34 mouse cellular contexts compared by ENCODE assay signal in the genomic region with DNA sequence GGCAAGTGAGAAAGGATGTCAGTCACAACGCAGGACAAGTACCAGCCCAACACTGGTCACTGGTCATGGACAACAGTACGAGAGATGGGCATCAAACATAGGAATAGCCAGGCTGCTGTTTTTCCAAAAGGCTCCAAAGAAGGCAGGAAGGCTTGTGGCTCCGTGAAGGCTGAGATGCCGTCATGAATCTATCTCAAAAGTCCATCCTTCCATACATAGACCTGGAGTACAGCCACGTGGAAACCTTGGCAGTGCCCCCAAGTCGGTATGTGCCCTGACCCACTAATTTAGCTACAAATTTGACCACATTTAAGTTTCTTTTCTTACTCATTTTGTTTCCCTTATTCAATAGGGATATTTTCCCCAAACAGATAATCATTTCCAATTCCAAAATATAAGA.
DNase-seq lines count a peak whose midpoint lies in the region; ATAC-seq lines count a peak whose summit lies in the region.
"Had no signal": no experiment of that assay in that cellular context is flagged by ENCODE, and none has a peak within 500 bp of the region (broad histone marks: within the 10 kb centered on the region; RNA-seq: fewer than 3 reads in every experiment).

No protein-coding gene starts in this region.

- no peak overlapping the region for H3K9ac ChIP-seq in midbrain, embryonic 13.5 days (replicated peaks)
- no peak overlapping the region for H3K9ac ChIP-seq in forebrain, embryonic 11.5 days (ENCODE audit: low read length)
- H3K9ac ChIP-seq: embryonic facial prominence, embryonic 12.5 days; hindbrain, embryonic 15.5 days; kidney, embryonic 15.5 days; limb, embryonic 15.5 days; liver, embryonic 14.5 days; neural tube, embryonic 12.5 days had no signal

- H3K4me3 ChIP-seq in midbrain, embryonic 10.5 days: no peak overlapping the region
- no peak overlapping the region for H3K4me3 ChIP-seq in midbrain, embryonic 13.5 days (replicated peaks)
- H3K4me3 ChIP-seq in forebrain, embryonic 11.5 days (ENCODE audit: low read depth, low read length): no peak overlapping the region
- H3K4me3 ChIP-seq: embryonic facial prominence, embryonic 12.5 days; gastrocnemius, adult 2 months; hindbrain, embryonic 10.5 days; hindbrain, embryonic 15.5 days; kidney, embryonic 15.5 days; limb, embryonic 10.5 days; limb, embryonic 15.5 days; myocyte; neural tube, embryonic 12.5 days had no signal

- DNase-seq in midbrain, embryonic 10.5 days (ENCODE audit: low spot score): peak; percentile 3
- DNase-seq in cerebellum, adult 18-20 months: peak; percentile 28 to 40
- DNase-seq in cerebellum, postnatal 10 days: peak; percentile 60 to 62
- DNase-seq in forebrain, embryonic 11.5 days (ENCODE audit: low spot score): no peak
- no peak for DNase-seq in adrenal gland, postnatal 10 days
- DNase-seq in embryo, embryonic 10.5 days (ENCODE audit: low spot score): no peak
- DNase-seq: adrenal gland, postnatal 25 days; embryo, embryonic 11 days; gastrocnemius, adult 2 months; gastrocnemius, postnatal 36 days; heart, postnatal 14 days; kidney, adult 18-20 months; kidney, postnatal 25 days; lung, adult 2 months; lung, postnatal 10 days; right cerebral cortex, adult 18-20 months; right cerebral cortex, postnatal 4 days; thymus, adult 18-20 months; thymus, postnatal 25 days had no signal

- 93% methylated on average over 6 of the region's 6 CpGs for WGBS in midbrain, embryonic 10.5 days
- WGBS in midbrain, embryonic 13.5 days: 94% methylated on average over 6 of the region's 6 CpGs
- WGBS in forebrain, embryonic 11.5 days: 91% methylated on average over 6 of the region's 6 CpGs

- ATAC-seq in midbrain, embryonic 13.5 days: no peak
- ATAC-seq in forebrain, embryonic 11.5 days (replicated peaks; ENCODE audit: low FRiP score): no peak
- ATAC-seq: CD4-positive, CD25-positive, alpha-beta regulatory T cell, adult 4 months; forebrain, embryonic 16.5 days; inflammation-experienced regulatory T-cells, adult 6 months had no signal

- no peaks in the 10 kb centered on the region; the same call in 1 of the 2 replicates for H3K9me3 ChIP-seq in midbrain, embryonic 10.5 days (replicated peaks)
- H3K9me3 ChIP-seq in midbrain, embryonic 13.5 days: peaks cover 2% of the 10 kb centered on the region; the same call in 1 of the 2 replicates
- H3K9me3 ChIP-seq in forebrain, embryonic 11.5 days (ENCODE audit: control insufficient read depth, low read length): no peaks in the 10 kb centered on the region
- H3K9me3 ChIP-seq: hindbrain, embryonic 10.5 days; limb, embryonic 10.5 days; limb, embryonic 15.5 days; neural tube, embryonic 12.5 days had no signal

- H3K4me2 ChIP-seq in midbrain, embryonic 13.5 days (replicated peaks): no peak overlapping the region
- H3K4me2 ChIP-seq in forebrain, embryonic 11.5 days (ENCODE audit: low read depth, low read length, severe bottlenecking): no peak overlapping the region
- H3K4me2 ChIP-seq: embryonic facial prominence, embryonic 12.5 days; hindbrain, embryonic 15.5 days; kidney, embryonic 15.5 days; limb, embryonic 15.5 days; neural tube, embryonic 12.5 days had no signal

- H3K27me3 ChIP-seq in midbrain, embryonic 10.5 days (ENCODE audit: low read depth, poor library complexity, severe bottlenecking): no peaks in the 10 kb centered on the region
- no peaks in the 10 kb centered on the region for H3K27me3 ChIP-seq in midbrain, embryonic 13.5 days
- H3K27me3 ChIP-seq in forebrain, embryonic 11.5 days (ENCODE audit: control insufficient read depth, insufficient read depth, low read length): no peaks in the 10 kb centered on the region
- H3K27me3 ChIP-seq: embryonic facial prominence, embryonic 12.5 days; hindbrain, embryonic 15.5 days; kidney, embryonic 15.5 days; limb, embryonic 15.5 days; neural tube, embryonic 12.5 days had no signal

- no peaks in the 10 kb centered on the region for H3K36me3 ChIP-seq in midbrain, embryonic 10.5 days
- peaks cover 2% of the 10 kb centered on the region; the same call in 1 of the 2 replicates for H3K36me3 ChIP-seq in midbrain, embryonic 13.5 days
- no peaks in the 10 kb centered on the region for H3K36me3 ChIP-seq in forebrain, embryonic 11.5 days (ENCODE audit: control insufficient read depth, insufficient read depth, low read length)
- H3K36me3 ChIP-seq: embryonic facial prominence, embryonic 12.5 days; hindbrain, embryonic 10.5 days; hindbrain, embryonic 15.5 days; kidney, embryonic 15.5 days; limb, embryonic 10.5 days; limb, embryonic 15.5 days; neural tube, embryonic 12.5 days had no signal

- peaks cover 9% of the 10 kb centered on the region; the same call in 1 of the 2 replicates for H3K4me1 ChIP-seq in midbrain, embryonic 10.5 days
- H3K4me1 ChIP-seq in midbrain, embryonic 13.5 days (replicated peaks): no peaks in the 10 kb centered on the region
- no peaks in the 10 kb centered on the region for H3K4me1 ChIP-seq in forebrain, embryonic 11.5 days (replicated peaks; ENCODE audit: control insufficient read depth, insufficient read depth, low read length)
- H3K4me1 ChIP-seq: embryonic facial prominence, embryonic 12.5 days; hindbrain, embryonic 15.5 days; kidney, embryonic 15.5 days; limb, embryonic 10.5 days; limb, embryonic 15.5 days; neural tube, embryonic 12.5 days had no signal

- H3K27ac ChIP-seq in midbrain, embryonic 10.5 days (replicated peaks): no peak overlapping the region
- H3K27ac ChIP-seq in midbrain, embryonic 13.5 days: no peak overlapping the region
- H3K27ac ChIP-seq in forebrain, embryonic 11.5 days (ENCODE audit: low read depth, low read length): no peak overlapping the region
- H3K27ac ChIP-seq: embryonic facial prominence, embryonic 12.5 days; gastrocnemius, adult 2 months; hindbrain, embryonic 10.5 days; hindbrain, embryonic 15.5 days; kidney, embryonic 15.5 days; limb, embryonic 10.5 days; limb, embryonic 15.5 days; liver, embryonic 14.5 days; macrophage; neural tube, embryonic 12.5 days; stomach, postnatal 0 days had no signal

Comparison
In these comparisons a context has a peak if more than half of its experiments do, and no peak if none do; other contexts are left out.
1. DNase-seq: peak in midbrain, embryonic 10.5 days (single experiment), cerebellum, adult 18-20 months (2 of 2) and cerebellum, postnatal 10 days (2 of 2); none in forebrain, embryonic 11.5 days (single experiment), adrenal gland, postnatal 10 days (single experiment) and embryo, embryonic 10.5 days (single experiment).